Mouse (Mus musculus): ENCODE data around the gene Tjp1. TPM values are rescaled to one million over a fixed set of nuclear protein-coding genes. Genes with fewer than 3 reads are reported as not detected.
A peak's percentile ranks its signal among the peaks of the same experiment; 100 is the strongest.

Gene Tjp1
- total and polyA plus RNA-seq, 2 experiments from 2014 or later, result 15.0 to 33.9 TPM

- ATAC-seq (ENCODE audit: insufficient read depth, low read depth) (no peak), DNase-seq (ENCODE audit: low spot score) (no peak)
- no peak overlapping the region for H3K4me3 ChIP-seq (ENCODE audit: low read depth, low read length)
- no peaks in the 10 kb centered on the region for H3K36me3 ChIP-seq (replicated peaks; ENCODE audit: control insufficient read depth, insufficient read depth, low read length)
- no peak overlapping the region for H3K27ac ChIP-seq (ENCODE audit: low read depth)
- no peak overlapping the region for H3K4me2 ChIP-seq (ENCODE audit: low read depth, low read length)
- TF ChIP-seq CTCF (IDR thresholded peaks at IDR 0.05; ENCODE audit: low read depth), result no peak
- TF ChIP-seq EP300 (IDR thresholded peaks at IDR 0.05; ENCODE audit: low read depth), result no peak
- H3K9ac ChIP-seq (replicated peaks; ENCODE audit: low read depth, low read length), result no peak overlapping the region
- H3K27me3 ChIP-seq (ENCODE audit: control insufficient read depth, insufficient read depth, low read length), result no peaks in the 10 kb centered on the region
- H3K4me1 ChIP-seq (ENCODE audit: control insufficient read depth, insufficient read depth), result no peaks in the 10 kb centered on the region
- WGBS, result 54% methylated on average over 5 of the region's 5 CpGs
- H3K9me3 ChIP-seq (replicated peaks; ENCODE audit: control insufficient read depth, low read length), result no peaks in the 10 kb centered on the region
Observed at GRCm38 (mm10) chr7:65545741-65546140, 18.2 kb upstream of the Tjp1 start.

GRCm38 (mm10) chr7:65532689-65533088, 5.1 kb upstream of the Tjp1 start:
- Histone ChIP-seq H3K4me2 (ENCODE audit: low read depth, low read length) (no peak overlapping the region), H3K4me3 (ENCODE audit: low read depth, low read length) (no peak overlapping the region), H3K27me3 (ENCODE audit: control insufficient read depth, insufficient read depth, low read length) (peaks cover 13% of the 10 kb centered on the region), H3K9ac (replicated peaks; ENCODE audit: low read depth, low read length) (no peak overlapping the region), H3K27ac (ENCODE audit: low read depth) (no peak overlapping the region), H3K9me3 (replicated peaks; ENCODE audit: control insufficient read depth, low read length) (peaks cover 14% of the 10 kb centered on the region; the same call in 1 of the 2 replicates), H3K4me1 (ENCODE audit: control insufficient read depth, insufficient read depth) (no peaks in the 10 kb centered on the region), H3K36me3 (replicated peaks; ENCODE audit: control insufficient read depth, insufficient read depth, low read length) (no peaks in the 10 kb centered on the region)
- TF ChIP-seq CTCF (IDR thresholded peaks at IDR 0.05; ENCODE audit: low read depth) (no peak), EP300 (IDR thresholded peaks at IDR 0.05; ENCODE audit: low read depth) (no peak)
- DNase-seq (ENCODE audit: low spot score) (no peak), ATAC-seq (ENCODE audit: insufficient read depth, low read depth) (no peak)
- WGBS, result 62% methylated on average over 4 of the region's 4 CpGs

GRCm38 (mm10) chr7:65523116-65523515, 4.5 kb downstream of the Tjp1 start:
- H3K4me1 ChIP-seq (ENCODE audit: control insufficient read depth, insufficient read depth), result no peaks in the 10 kb centered on the region; the same call in 1 of the 2 replicates
- no peaks in the 10 kb centered on the region for H3K9me3 ChIP-seq (replicated peaks; ENCODE audit: control insufficient read depth, low read length)
- H3K27me3 ChIP-seq (ENCODE audit: control insufficient read depth, insufficient read depth, low read length), result peaks cover 28% of the 10 kb centered on the region
- H3K4me2 ChIP-seq (ENCODE audit: low read depth, low read length), result no peak overlapping the region
- DNase-seq (ENCODE audit: low spot score), result no peak
- H3K27ac ChIP-seq (ENCODE audit: low read depth), result no peak overlapping the region
- no peak overlapping the region for H3K9ac ChIP-seq (replicated peaks; ENCODE audit: low read depth, low read length)
- WGBS, result 85% methylated on average over 4 of the region's 4 CpGs
- no peak for TF ChIP-seq CTCF (IDR thresholded peaks at IDR 0.05; ENCODE audit: low read depth)
- TF ChIP-seq EP300 (IDR thresholded peaks at IDR 0.05; ENCODE audit: low read depth), result no peak
- H3K36me3 ChIP-seq (replicated peaks; ENCODE audit: control insufficient read depth, insufficient read depth, low read length), result no peaks in the 10 kb centered on the region
- ATAC-seq (ENCODE audit: insufficient read depth, low read depth), result no peak
- no peak overlapping the region for H3K4me3 ChIP-seq (ENCODE audit: low read depth, low read length)

GRCm38 (mm10) chr7:65522490-65522889, 5.1 kb downstream of the Tjp1 start:
- DNase-seq (ENCODE audit: low spot score), result no peak
- no peak overlapping the region for H3K4me2 ChIP-seq (ENCODE audit: low read depth, low read length)
- H3K9ac ChIP-seq (replicated peaks; ENCODE audit: low read depth, low read length), result no peak overlapping the region
- H3K27me3 ChIP-seq (ENCODE audit: control insufficient read depth, insufficient read depth, low read length), result peaks cover 21% of the 10 kb centered on the region
- ATAC-seq (ENCODE audit: insufficient read depth, low read depth), result no peak
- no peak for TF ChIP-seq EP300 (IDR thresholded peaks at IDR 0.05; ENCODE audit: low read depth)
- peak; percentile 30; the same call in 1 of the 2 replicates for TF ChIP-seq CTCF (IDR thresholded peaks at IDR 0.05; ENCODE audit: low read depth)
- H3K4me1 ChIP-seq (ENCODE audit: control insufficient read depth, insufficient read depth), result no peaks in the 10 kb centered on the region; the same call in 1 of the 2 replicates
- H3K9me3 ChIP-seq (replicated peaks; ENCODE audit: control insufficient read depth, low read length), result no peaks in the 10 kb centered on the region
- H3K36me3 ChIP-seq (replicated peaks; ENCODE audit: control insufficient read depth, insufficient read depth, low read length), result no peaks in the 10 kb centered on the region
- H3K4me3 ChIP-seq (ENCODE audit: low read depth, low read length), result no peak overlapping the region
- WGBS, result 47% methylated on average over 12 of the region's 12 CpGs
- no peak overlapping the region for H3K27ac ChIP-seq (ENCODE audit: low read depth)

GRCm38 (mm10) chr7:65520622-65521021, 7.0 kb downstream of the Tjp1 start:
- Histone ChIP-seq H3K4me1 (ENCODE audit: control insufficient read depth, insufficient read depth) (no peaks in the 10 kb centered on the region), H3K36me3 (replicated peaks; ENCODE audit: control insufficient read depth, insufficient read depth, low read length) (no peaks in the 10 kb centered on the region), H3K4me2 (ENCODE audit: low read depth, low read length) (no peak overlapping the region), H3K9me3 (replicated peaks; ENCODE audit: control insufficient read depth, low read length) (no peaks in the 10 kb centered on the region), H3K4me3 (ENCODE audit: low read depth, low read length) (no peak overlapping the region), H3K27me3 (ENCODE audit: control insufficient read depth, insufficient read depth, low read length) (0 out of 2 replicates have a peak, but pooled peaks cover 6% of the 10 kb centered on the region), H3K27ac (ENCODE audit: low read depth) (no peak overlapping the region), H3K9ac (replicated peaks; ENCODE audit: low read depth, low read length) (no peak overlapping the region)
- DNase-seq (ENCODE audit: low spot score), result no peak
- TF ChIP-seq CTCF (IDR thresholded peaks at IDR 0.05; ENCODE audit: low read depth), result no peak
- TF ChIP-seq EP300 (IDR thresholded peaks at IDR 0.05; ENCODE audit: low read depth), result no peak
- ATAC-seq (ENCODE audit: insufficient read depth, low read depth), result no peak
- 88% methylated on average over 8 of the region's 8 CpGs for WGBS
